Mouse (Mus musculus) MEL (cell line): ENCODE data around the gene Myo9b.

Experiments used
- BHLHE40 ChIP-seq: IDR thresholded peaks from 2 replicates; pipeline ENCODE4 v1.6.1; 2012; ENCODE audit warnings: low read depth, mild to moderate bottlenecking, inconsistent platforms, low read length, improper control_type of control experiment, borderline replicate concordance
- CTCF ChIP-seq, 3 experiments: IDR thresholded peaks in 2 of 3; conservative IDR thresholded peaks in 1 of 3; 2 replicates each; pipeline ENCODE4 v1.5.1; 2011 to 2012; ENCODE audit warnings: low read length in 3 of 3, low read depth in 2 of 3, mild to moderate bottlenecking in 2 of 3, improper control_type of control experiment in 1 of 3, inconsistent platforms in 1 of 3, mixed read lengths in 1 of 3, moderate library complexity in 1 of 3; ENCODE audit not compliant: control insufficient read depth in 1 of 3, insufficient read depth in 1 of 3, poor library complexity in 1 of 3, severe bottlenecking in 1 of 3
- GABPA ChIP-seq: IDR thresholded peaks from 2 replicates; pipeline ENCODE4 v1.6.1; 2012; ENCODE audit warnings: low read depth, mild to moderate bottlenecking, inconsistent platforms, low read length, improper control_type of control experiment, moderate library complexity
- RAD21 ChIP-seq: IDR thresholded peaks from 2 replicates; pipeline ENCODE4 v1.6.1; 2011; ENCODE audit warnings: mild to moderate bottlenecking, low read depth, low read length, improper control_type of control experiment
- RCOR1 ChIP-seq: IDR thresholded peaks from 2 replicates; pipeline ENCODE4 v1.6.1; 2012; ENCODE audit warnings: low read depth, mild to moderate bottlenecking, inconsistent platforms, low read length, improper control_type of control experiment

- no peak for TF ChIP-seq CTCF (IDR thresholded peaks at IDR 0.05 in 2 of 3, conservative IDR thresholded peaks at IDR 0.05 in 1 of 3; ENCODE audit: control insufficient read depth in 1 of 3, insufficient read depth in 1 of 3, low read depth in 2 of 3, low read length in 3 of 3, poor library complexity in 1 of 3, severe bottlenecking in 1 of 3)
- no peak for TF ChIP-seq RAD21
- no peak for TF ChIP-seq RCOR1
- no peak for TF ChIP-seq GABPA
- TF ChIP-seq BHLHE40: no peak
Observed at GRCm38 (mm10) chr8:71296188-71296621, 23.7 kb downstream of the Myo9b start.
